Mouse (Mus musculus): Measurements from ENCODE around the gene Zbtb32.

- TF ChIP-seq POLR2A (IDR thresholded peaks at IDR 0.05; ENCODE audit: borderline replicate concordance, extremely low read depth, low read depth, low read length) (no peak), CTCF (IDR thresholded peaks at IDR 0.05; ENCODE audit: insufficient read depth, low read length) (no peak)
Measured at GRCm38 (mm10) chr7:30557901-30558514, 40.7 kb downstream of the Zbtb32 start.

All from lung, adult 2 months (tissue).